Mouse (Mus musculus) liver, embryonic 16.5 days (tissue): ENCODE results near the gene Car7. TPM values are rescaled to one million over a fixed set of nuclear protein-coding genes. Genes with fewer than 3 reads are reported as not detected.

Experiments
- ATAC-seq: fragments of 200-750 bp; cut with Nextera tagmentation; 2 replicates; pipeline ENCODE4 v1.8.0; 2017; ENCODE audit warnings: low read depth, mild to moderate bottlenecking, moderate number of reproducible peaks, moderate library complexity
- H3K27ac ChIP-seq: fragments of 300-500 bp; sonication (generic); 2 replicates; pipeline ENCODE4 v1.5.1; 2014; ENCODE audit warnings: mild to moderate bottlenecking, low read length
- H3K27me3 ChIP-seq: fragments of 300-500 bp; sonication (generic); 2 replicates; pipeline ENCODE4 v1.6.1; 2014; ENCODE audit warnings: low read depth, low read length, mixed read lengths; ENCODE audit not compliant: control insufficient read depth, insufficient read depth
- H3K36me3 ChIP-seq: fragments of 300-500 bp; sonication (generic); 2 replicates; pipeline ENCODE4 v1.6.1; 2014; ENCODE audit warnings: mild to moderate bottlenecking; ENCODE audit not compliant: control insufficient read depth, insufficient read depth
- H3K4me1 ChIP-seq: fragments of 300-500 bp; sonication (generic); 2 replicates; pipeline ENCODE4 v1.6.1; 2014; ENCODE audit warnings: low read depth, low read length, mixed read lengths; ENCODE audit not compliant: control insufficient read depth
- H3K4me2 ChIP-seq: fragments of 300-500 bp; sonication (generic); 2 replicates; pipeline ENCODE4 v1.6.1; 2014; ENCODE audit warnings: low read depth, low read length, mixed read lengths
- H3K4me3 ChIP-seq: fragments of 300-500 bp; sonication (generic); 2 replicates; pipeline ENCODE4 v1.5.1; 2014; ENCODE audit warnings: low read depth, mild to moderate bottlenecking, low read length
- H3K9ac ChIP-seq: fragments of 300-500 bp; sonication (generic); 2 replicates; pipeline ENCODE4 v1.6.1; 2014; ENCODE audit warnings: low read depth, low read length
- H3K9me3 ChIP-seq: fragments of 300-500 bp; sonication (generic); replicated peaks from 2 replicates; pipeline ENCODE4 v1.6.1; 2016; ENCODE audit warnings: low read length; ENCODE audit not compliant: control insufficient read depth
- WGBS: fragments of 180-500 bp; shearing (Covaris S2); extraction: QIAGEN DNeasy Blood & Tissue Kit; methylation state at CpG from one replicate; pipeline ENCODE4 v1.1.7; 2014; ENCODE audit not compliant: insufficient replicate concordance; 5-methylcytosine and 5-hydroxymethylcytosine counted together
- polyA plus RNA-seq: library from polyadenylated mRNA; unstranded; fragments of >200 nt; fragmentation: Nextera tagmentation; extraction: Ambion mirVana; gene quantifications from 2 replicates; pipeline ENCODE4 v1.2.1, GENCODE M21; 2015

The Car7 gene
- polyA plus RNA-seq, 1 experiment from 2014 or later, result 2.0 TPM

- Histone ChIP-seq H3K4me3 (no peak overlapping the region), H3K4me2 (no peak overlapping the region), H3K36me3 (peaks cover 11% of the 10 kb centered on the region), H3K9me3 (no peaks in the 10 kb centered on the region), H3K9ac (no peak overlapping the region), H3K27me3 (no peaks in the 10 kb centered on the region), H3K27ac (no peak overlapping the region), H3K4me1 (peaks cover 10% of the 10 kb centered on the region)
- 73% methylated on average over 3 of the region's 3 CpGs for WGBS
- ATAC-seq, result no peak
Observed at GRCm38 (mm10) chr8:104590284-104590683, 55.8 kb downstream of the Car7 start.

GRCm38 (mm10) chr8:104591133-104591834, 56.8 kb downstream of the Car7 start, which contains the start of gene Pdp2:
Gene Pdp2, plus strand, starts transcription at chr8:104591451.
- Histone ChIP-seq H3K4me3 (peak within 1 kb of the TSS; percentile 63), H3K36me3 (peaks cover 14% of the 10 kb centered on the region), H3K27me3 (no peaks in the 10 kb centered on the region), H3K4me1 (peaks cover 14% of the 10 kb centered on the region), H3K4me2 (peak within 1 kb of the TSS; percentile 69), H3K9ac (peak within 1 kb of the TSS; percentile 52), H3K9me3 (no peaks in the 10 kb centered on the region), H3K27ac (peak within 1 kb of the TSS; percentile 74)
- under 1% methylated on average over 44 of the region's 44 CpGs for WGBS
- ATAC-seq, result peak; percentile 98

- Histone ChIP-seq H3K4me2 (peak overlapping the region; percentile 69), H3K27ac (peak overlapping the region; percentile 74), H3K4me1 (peaks cover 14% of the 10 kb centered on the region), H3K9ac (peak overlapping the region; percentile 52), H3K4me3 (peak overlapping the region; percentile 63), H3K9me3 (no peaks in the 10 kb centered on the region), H3K36me3 (peaks cover 14% of the 10 kb centered on the region), H3K27me3 (no peaks in the 10 kb centered on the region)
- WGBS, result 7% methylated on average over 9 of the region's 9 CpGs
- 0 out of 2 replicates have a peak, but pooled peaks have one; percentile 24 for ATAC-seq
Observed at GRCm38 (mm10) chr8:104591856-104592255, 57.4 kb downstream of the Car7 start.

GRCm38 (mm10) chr8:104592566-104592965, 58.1 kb downstream of the Car7 start:
- no peak overlapping the region for H3K9ac ChIP-seq
- H3K4me1 ChIP-seq, result peaks cover 14% of the 10 kb centered on the region
- H3K4me3 ChIP-seq, result no peak overlapping the region
- ATAC-seq, result no peak
- 0 out of 2 replicates have a peak overlapping the region, but pooled peaks have one; percentile 69 for H3K4me2 ChIP-seq
- WGBS, result 70% methylated on average over 6 of the region's 6 CpGs
- H3K9me3 ChIP-seq, result no peaks in the 10 kb centered on the region
- no peak overlapping the region for H3K27ac ChIP-seq
- peaks cover 14% of the 10 kb centered on the region for H3K36me3 ChIP-seq
- no peaks in the 10 kb centered on the region for H3K27me3 ChIP-seq

DNA sequence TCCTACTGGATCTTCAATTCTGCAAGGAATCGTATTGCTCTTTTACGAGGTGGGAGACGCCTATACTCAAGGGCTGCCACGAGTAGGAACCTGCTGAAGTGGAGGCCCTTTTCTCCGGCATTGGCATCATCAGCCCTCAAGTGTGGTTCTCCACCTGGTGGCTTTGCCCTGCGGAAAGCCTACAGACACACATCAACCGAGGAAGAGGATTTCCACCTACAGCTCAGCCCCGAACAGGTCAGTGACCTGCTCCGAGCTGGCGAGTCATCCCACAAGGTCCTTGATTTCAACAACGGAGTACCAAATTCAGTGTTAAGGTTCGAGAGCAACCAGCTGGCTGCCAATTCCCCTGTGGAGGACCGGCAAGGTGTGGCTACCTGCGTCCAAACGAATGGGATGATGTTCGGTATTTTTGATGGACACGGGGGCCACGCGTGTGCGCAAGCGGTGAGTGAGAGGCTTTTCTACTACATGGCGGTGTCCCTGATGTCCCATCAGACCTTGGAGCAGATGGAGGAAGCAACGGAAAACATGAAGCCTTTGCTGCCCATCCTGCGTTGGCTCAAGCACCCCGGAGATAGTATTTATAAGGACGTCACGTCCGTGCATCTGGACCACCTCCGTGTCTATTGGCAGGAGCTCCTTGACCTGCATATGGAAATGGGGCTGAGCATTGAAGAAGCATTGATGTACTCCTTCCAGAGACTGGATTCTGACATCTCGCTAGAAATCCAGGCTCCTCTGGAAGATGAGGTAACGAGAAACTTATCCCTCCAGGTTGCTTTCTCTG, 59.2 kb downstream of the Car7 start:
- peaks cover 14% of the 10 kb centered on the region for H3K36me3 ChIP-seq
- H3K27ac ChIP-seq, result no peak overlapping the region
- H3K4me1 ChIP-seq, result peaks cover 14% of the 10 kb centered on the region
- 86% methylated on average over 31 of the region's 31 CpGs for WGBS
- no peak overlapping the region for H3K9ac ChIP-seq
- H3K4me3 ChIP-seq, result no peak overlapping the region
- no peaks in the 10 kb centered on the region for H3K9me3 ChIP-seq
- no peaks in the 10 kb centered on the region for H3K27me3 ChIP-seq
- H3K4me2 ChIP-seq, result no peak overlapping the region
- no peak for ATAC-seq

- H3K9me3 ChIP-seq, result no peaks in the 10 kb centered on the region
- H3K27me3 ChIP-seq, result no peaks in the 10 kb centered on the region
- no peak overlapping the region for H3K9ac ChIP-seq
- peaks cover 14% of the 10 kb centered on the region for H3K4me1 ChIP-seq
- 84% methylated on average over 19 of the region's 19 CpGs for WGBS
- H3K36me3 ChIP-seq, result peaks cover 14% of the 10 kb centered on the region
- ATAC-seq, result no peak
- H3K4me3 ChIP-seq, result no peak overlapping the region
- H3K4me2 ChIP-seq, result no peak overlapping the region
- H3K27ac ChIP-seq, result no peak overlapping the region
Observed at GRCm38 (mm10) chr8:104594611-104595362, 60.3 kb downstream of the Car7 start.

- ATAC-seq, result no peak
- no peak overlapping the region for H3K9ac ChIP-seq
- H3K27ac ChIP-seq, result no peak overlapping the region
- no peak overlapping the region for H3K4me3 ChIP-seq
- no peaks in the 10 kb centered on the region for H3K27me3 ChIP-seq
- 56% methylated on average over 21 of the region's 21 CpGs for WGBS
- peaks cover 14% of the 10 kb centered on the region for H3K36me3 ChIP-seq
- H3K9me3 ChIP-seq, result no peaks in the 10 kb centered on the region
- H3K4me1 ChIP-seq, result peaks cover 8% of the 10 kb centered on the region
- 0 out of 2 replicates have a peak overlapping the region, but pooled peaks have one; percentile 9 for H3K4me2 ChIP-seq
Observed at GRCm38 (mm10) chr8:104595773-104596536, 61.5 kb downstream of the Car7 start.

DNA sequence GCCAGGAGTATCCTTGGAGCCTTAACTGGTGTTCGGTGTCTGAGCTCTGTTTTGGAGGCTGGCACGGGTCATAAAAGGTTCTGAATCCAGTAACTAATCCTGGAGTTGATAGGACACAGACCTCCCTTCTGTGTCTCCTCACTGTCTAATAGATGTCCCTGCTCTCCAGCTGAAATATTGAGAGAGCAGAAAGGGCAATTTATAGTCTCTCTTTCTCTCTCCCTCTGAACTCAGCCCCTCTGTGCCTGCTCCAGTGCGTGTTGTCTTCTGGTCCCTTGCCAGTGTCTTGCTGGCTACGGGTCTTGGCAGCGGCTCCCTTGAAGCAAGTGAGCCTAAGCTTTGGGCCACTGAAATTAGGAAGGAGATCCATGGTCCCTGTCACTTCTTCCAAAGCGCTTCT, 63.2 kb downstream of the Car7 start:
- peaks cover 12% of the 10 kb centered on the region for H3K4me1 ChIP-seq
- WGBS, result 78% methylated on average over 6 of the region's 6 CpGs
- H3K27ac ChIP-seq, result no peak overlapping the region

More for the DNA sequence above, 63.2 kb downstream of the Car7 start:
- no peaks in the 10 kb centered on the region for H3K9me3 ChIP-seq
- H3K36me3 ChIP-seq, result peaks cover 14% of the 10 kb centered on the region
- H3K9ac ChIP-seq, result no peak overlapping the region
- H3K27me3 ChIP-seq, result peaks cover 4% of the 10 kb centered on the region; the same call in 1 of the 2 replicates
- no peak overlapping the region for H3K4me3 ChIP-seq
- no peak overlapping the region for H3K4me2 ChIP-seq
- ATAC-seq, result no peak
